Mouse (Mus musculus) stomach, postnatal 0 days (tissue): ENCODE data around the gene Slc2a2. TPM values are rescaled to one million over a fixed set of nuclear protein-coding genes. Genes with fewer than 3 reads are reported as not detected.

Experiments
- ATAC-seq: fragments of 200-750 bp; cut with Nextera tagmentation; 2 replicates; pipeline ENCODE4 v1.8.0; 2017; ENCODE audit not compliant: low FRiP score, low TSS enrichment
- DNase-seq: peaks from one replicate; pipeline ENCODE4 v3.0.0-alpha.2; 2016; ENCODE audit warnings: low spot score
- H3K27ac ChIP-seq: fragments of 300-500 bp; sonication (generic); replicated peaks from 2 replicates; pipeline ENCODE4 v1.5.1; 2014; ENCODE audit warnings: mild to moderate bottlenecking, control low read depth
- H3K27me3 ChIP-seq: fragments of 300-500 bp; sonication (generic); 2 replicates; pipeline ENCODE4 v1.6.1; 2014; ENCODE audit warnings: low read length; ENCODE audit not compliant: control insufficient read depth, insufficient read depth
- H3K36me3 ChIP-seq: fragments of 300-500 bp; sonication (generic); 2 replicates; pipeline ENCODE4 v1.6.1; 2014; ENCODE audit warnings: low read length, mixed read lengths; ENCODE audit not compliant: control insufficient read depth, insufficient read depth
- H3K4me1 ChIP-seq: fragments of 300-500 bp; sonication (generic); replicated peaks from 2 replicates; pipeline ENCODE4 v1.6.1; 2014; ENCODE audit warnings: antibody characterized with exemption; ENCODE audit not compliant: control insufficient read depth, insufficient read depth
- H3K4me2 ChIP-seq: fragments of 300-500 bp; sonication (generic); replicated peaks from 2 replicates; pipeline ENCODE4 v1.6.1; 2014; ENCODE audit warnings: low read depth, mild to moderate bottlenecking, control low read depth, moderate library complexity
- H3K4me3 ChIP-seq: fragments of 300-500 bp; sonication (generic); 2 replicates; pipeline ENCODE4 v1.5.1; 2014; ENCODE audit warnings: low read depth, low read length, control low read depth
- H3K9ac ChIP-seq: fragments of 300-500 bp; sonication (generic); 2 replicates; pipeline ENCODE4 v1.6.1; 2014; ENCODE audit warnings: mild to moderate bottlenecking, low read length, control low read depth, mixed read lengths
- H3K9me3 ChIP-seq: fragments of 300-500 bp; sonication (generic); 2 replicates; pipeline ENCODE4 v1.6.1; 2016; ENCODE audit warnings: low read length; ENCODE audit not compliant: control insufficient read depth
- CTCF ChIP-seq: IDR thresholded peaks from 2 replicates; pipeline ENCODE4 v1.5.1; 2016; ENCODE audit warnings: antibody characterized with exemption, low read depth, mild to moderate bottlenecking, moderate library complexity
- EP300 ChIP-seq: optimal IDR thresholded peaks from 2 replicates; pipeline ENCODE3; 2016; ENCODE audit warnings: antibody characterized with exemption
- WGBS: fragments of 180-500 bp; shearing (Covaris S2); extraction: QIAGEN DNeasy Blood & Tissue Kit; methylation state at CpG from one replicate; pipeline ENCODE4 v1.1.7; 2014; 5-methylcytosine and 5-hydroxymethylcytosine counted together
- polyA plus RNA-seq: library from polyadenylated mRNA; unstranded; fragments of >200 nt; fragmentation: Nextera tagmentation; extraction: Ambion mirVana; gene quantifications from 2 replicates; pipeline ENCODE4 v1.2.1, GENCODE M21; 2015

Slc2a2 gene
- polyA plus RNA-seq, 1 experiment from 2014 or later, result 0.25 TPM

DNA sequence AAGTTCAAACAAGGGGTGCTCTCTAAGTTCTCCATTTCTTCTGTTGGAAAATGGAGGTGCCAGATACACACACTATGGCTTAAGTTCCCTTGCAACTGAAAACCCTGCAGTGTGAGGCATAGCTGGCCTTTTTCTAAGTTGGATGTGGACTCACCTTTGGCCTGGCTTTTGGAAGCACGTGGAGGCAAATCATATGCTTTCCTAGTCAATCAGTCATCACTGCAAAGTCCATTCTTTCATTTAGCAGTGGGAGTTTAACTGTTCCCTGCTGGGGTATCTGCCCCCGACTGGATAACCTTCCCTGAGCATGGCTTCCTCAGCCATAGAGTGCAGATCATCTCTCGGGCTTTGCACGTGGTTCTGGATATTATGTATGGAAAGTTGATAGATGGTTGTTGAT lies 1.9 kb downstream of the Slc2a2 start:
- Histone ChIP-seq H3K9me3 (no peaks in the 10 kb centered on the region), H3K4me1 (no peaks in the 10 kb centered on the region), H3K4me3 (no peak overlapping the region), H3K9ac (no peak overlapping the region), H3K27me3 (no peaks in the 10 kb centered on the region), H3K4me2 (no peak overlapping the region), H3K27ac (no peak overlapping the region), H3K36me3 (no peaks in the 10 kb centered on the region)
- TF ChIP-seq EP300 (no peak), CTCF (no peak)
- 60% methylated on average over 4 of the region's 4 CpGs for WGBS
- no peak for DNase-seq
- no peak for ATAC-seq

DNA sequence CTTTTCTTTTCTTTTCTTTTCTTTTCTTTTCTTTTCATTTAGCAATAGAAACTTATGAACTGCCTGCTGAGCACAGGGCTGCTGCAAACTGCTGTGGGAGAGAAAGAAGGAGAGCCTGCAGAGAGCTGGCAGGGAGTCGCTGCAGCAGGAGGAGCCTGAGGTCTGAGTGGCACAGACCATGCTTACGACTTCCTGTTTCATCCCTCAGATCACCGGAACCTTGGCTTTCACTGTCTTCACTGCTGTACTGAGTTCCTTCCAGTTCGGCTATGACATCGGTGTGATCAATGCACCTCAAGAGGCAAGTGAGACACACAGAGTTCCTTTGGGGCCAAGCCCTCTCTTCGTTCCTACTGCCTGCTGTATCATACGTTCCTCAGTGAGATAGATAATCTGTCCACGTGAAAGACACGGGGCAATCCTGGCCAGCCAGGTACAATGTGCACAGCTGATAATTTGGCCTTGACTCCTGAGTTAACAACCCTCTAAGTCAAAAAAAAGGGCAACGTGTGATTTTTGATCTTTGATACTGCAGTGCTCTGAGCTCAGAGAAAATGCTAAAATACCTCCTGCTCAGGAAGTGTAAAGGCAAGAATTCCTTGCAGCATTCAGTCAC lies 7.9 kb downstream of the Slc2a2 start:
- Histone ChIP-seq H3K27me3 (no peaks in the 10 kb centered on the region), H3K9me3 (no peaks in the 10 kb centered on the region), H3K9ac (no peak overlapping the region), H3K4me1 (no peaks in the 10 kb centered on the region), H3K4me2 (no peak overlapping the region), H3K4me3 (no peak overlapping the region), H3K36me3 (no peaks in the 10 kb centered on the region), H3K27ac (no peak overlapping the region)
- no peak for DNase-seq
- no peak for TF ChIP-seq CTCF
- no peak for TF ChIP-seq EP300
- ATAC-seq, result no peak
- 55% methylated on average over 10 of the region's 10 CpGs for WGBS

DNA sequence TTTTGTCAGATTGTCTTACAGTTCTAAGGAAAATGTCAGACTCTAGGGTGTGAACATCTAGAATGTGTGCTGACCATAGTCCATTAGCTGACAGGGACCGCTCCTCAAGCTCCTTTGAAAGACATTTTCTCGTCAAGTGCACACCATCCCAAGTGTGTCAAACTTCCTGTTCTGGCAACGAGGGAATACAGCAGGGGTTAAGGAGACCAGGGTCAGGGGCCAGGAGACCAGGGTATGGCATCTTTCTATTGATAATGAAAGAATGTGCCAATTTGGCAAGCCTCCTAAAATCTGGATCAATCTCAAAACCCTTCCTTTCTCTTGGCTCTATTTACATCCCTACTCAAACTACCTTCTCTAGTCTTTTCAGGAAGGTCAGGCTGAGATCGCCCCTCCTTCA lies 9.0 kb downstream of the Slc2a2 start:
- Histone ChIP-seq H3K4me1 (no peaks in the 10 kb centered on the region), H3K4me3 (no peak overlapping the region), H3K9ac (no peak overlapping the region), H3K4me2 (no peak overlapping the region), H3K27me3 (no peaks in the 10 kb centered on the region), H3K36me3 (no peaks in the 10 kb centered on the region), H3K27ac (no peak overlapping the region), H3K9me3 (no peaks in the 10 kb centered on the region)
- WGBS, result 74% methylated on average over 4 of the region's 4 CpGs
- TF ChIP-seq CTCF, result no peak
- TF ChIP-seq EP300, result no peak
- no peak for DNase-seq
- no peak for ATAC-seq

DNA sequence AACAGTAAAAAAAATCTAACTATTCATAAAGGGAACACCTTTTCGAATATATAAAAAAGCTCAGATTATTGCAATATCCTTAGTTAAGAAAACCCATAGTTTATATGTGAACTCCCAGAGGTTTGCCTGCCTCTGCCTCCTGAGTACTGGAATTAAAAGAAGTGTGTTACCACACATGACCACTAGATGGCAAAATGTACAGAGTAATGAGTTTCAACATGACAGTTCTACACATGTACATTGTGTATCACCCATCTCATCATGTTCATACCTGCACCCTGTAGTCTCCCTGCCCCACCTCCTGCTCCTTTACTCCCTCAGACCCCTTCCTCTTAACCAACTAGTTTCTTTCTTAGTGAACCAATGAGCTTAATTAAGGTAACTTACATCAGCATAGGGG lies 12.0 kb downstream of the Slc2a2 start:
- Histone ChIP-seq H3K4me1 (no peaks in the 10 kb centered on the region), H3K27me3 (no peaks in the 10 kb centered on the region), H3K36me3 (no peaks in the 10 kb centered on the region), H3K4me3 (no peak overlapping the region), H3K9ac (no peak overlapping the region), H3K27ac (no peak overlapping the region), H3K9me3 (no peaks in the 10 kb centered on the region), H3K4me2 (no peak overlapping the region)
- 65% methylated on average over 1 of the region's 1 CpGs for WGBS
- ATAC-seq (no peak), DNase-seq (no peak)
- TF ChIP-seq EP300 (no peak), CTCF (peak; percentile 59)

- no peak for ATAC-seq
- H3K36me3 ChIP-seq, result no peaks in the 10 kb centered on the region
- H3K4me3 ChIP-seq, result no peak overlapping the region
- H3K9ac ChIP-seq, result no peak overlapping the region
- TF ChIP-seq EP300, result no peak
- no peaks in the 10 kb centered on the region for H3K27me3 ChIP-seq
- H3K4me1 ChIP-seq, result no peaks in the 10 kb centered on the region
- H3K4me2 ChIP-seq, result no peak overlapping the region
- H3K9me3 ChIP-seq, result no peaks in the 10 kb centered on the region
- no peak for DNase-seq
- H3K27ac ChIP-seq, result no peak overlapping the region
- 72% methylated on average over 7 of the region's 7 CpGs for WGBS
Measured at GRCm38 (mm10) chr3:28713913-28714698, 16.4 kb downstream of the Slc2a2 start.

DNA sequence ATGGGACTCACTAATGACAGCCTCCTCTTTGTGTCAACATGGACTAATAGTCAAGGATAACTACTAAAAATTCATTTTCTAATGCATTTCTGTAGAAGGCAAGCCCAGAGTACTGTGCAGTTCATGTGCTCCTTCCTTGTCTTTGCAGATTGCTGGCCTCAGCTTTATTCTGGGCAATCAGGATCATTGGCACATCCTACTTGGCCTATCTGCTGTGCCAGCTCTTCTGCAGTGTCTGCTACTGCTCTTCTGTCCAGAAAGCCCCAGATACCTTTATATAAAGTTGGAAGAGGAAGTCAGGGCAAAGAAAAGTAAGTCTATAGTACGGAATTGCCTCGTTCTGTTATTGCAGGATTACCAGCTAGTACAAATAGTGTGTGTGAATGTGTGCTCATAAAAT lies 20.8 kb downstream of the Slc2a2 start:
- Histone ChIP-seq H3K27ac (no peak overlapping the region), H3K4me3 (no peak overlapping the region), H3K4me1 (no peaks in the 10 kb centered on the region), H3K4me2 (no peak overlapping the region), H3K9me3 (no peaks in the 10 kb centered on the region), H3K9ac (no peak overlapping the region), H3K27me3 (no peaks in the 10 kb centered on the region), H3K36me3 (no peaks in the 10 kb centered on the region)
- no peak for TF ChIP-seq CTCF
- WGBS, result 71% methylated on average over 2 of the region's 2 CpGs
- no peak for ATAC-seq
- DNase-seq, result no peak
